Mouse (Mus musculus): ENCODE results near the gene Ppp1r27. TPM values are rescaled to one million over a fixed set of nuclear protein-coding genes. Genes with fewer than 3 reads are reported as not detected.

Ppp1r27 gene
- polyA plus RNA-seq, 1 experiment from 2014 or later = not detected

DNA sequence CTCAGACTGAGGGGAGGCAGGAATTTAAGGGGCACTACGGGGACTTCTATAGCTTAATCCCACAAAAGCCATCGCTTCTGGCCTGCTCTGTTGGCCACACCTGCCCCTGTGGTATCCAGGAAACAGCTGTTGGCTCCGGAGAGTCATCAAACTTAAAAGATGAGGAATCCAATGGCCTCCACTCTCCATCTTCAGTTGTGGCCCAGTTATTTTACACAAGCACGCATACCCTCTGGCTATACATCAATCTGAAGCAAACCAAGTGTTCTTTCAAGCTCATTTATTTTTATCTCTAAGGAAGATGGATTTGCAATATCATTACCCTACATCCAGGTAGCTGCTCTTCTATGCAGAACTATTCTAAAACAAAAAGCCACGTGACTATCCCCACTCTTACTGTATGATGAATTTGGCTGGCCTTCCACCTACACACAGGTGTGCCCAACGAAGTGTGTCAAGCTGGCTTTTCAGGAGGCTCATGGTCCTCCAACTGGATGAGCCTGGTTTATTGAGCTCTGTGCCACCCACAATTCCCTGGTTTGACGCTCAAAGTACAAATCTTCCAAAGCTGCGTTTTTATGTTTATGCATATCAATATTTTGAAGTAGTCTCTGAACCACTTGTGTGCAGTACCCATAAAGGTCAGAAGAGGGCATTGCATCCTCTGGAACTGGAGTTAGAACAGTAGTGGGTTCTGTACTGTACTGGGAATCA lies 31.5 kb upstream of the Ppp1r27 start:
- DNase-seq (peak; percentile 50), ATAC-seq (ENCODE audit: low FRiP score, low TSS enrichment) (no peak)
- WGBS = 67% methylated on average over 8 of the region's 8 CpGs
- Histone ChIP-seq H3K4me1 (ENCODE audit: control insufficient read depth, insufficient read depth, low read length) (peaks cover 21% of the 10 kb centered on the region), H3K4me3 (replicated peaks; ENCODE audit: low read depth, low read length) (peak overlapping the region; percentile 79), H3K27me3 (ENCODE audit: control insufficient read depth, insufficient read depth, low read length) (no peaks in the 10 kb centered on the region), H3K9me3 (ENCODE audit: control insufficient read depth, low read length) (no peaks in the 10 kb centered on the region), H3K9ac (replicated peaks; ENCODE audit: low read length) (peak overlapping the region; percentile 94), H3K36me3 (ENCODE audit: control insufficient read depth, insufficient read depth, low read length) (peaks cover 53% of the 10 kb centered on the region), H3K4me2 (ENCODE audit: low read length) (peak overlapping the region; percentile 91), H3K27ac (replicated peaks; ENCODE audit: low read depth, low read length) (peak overlapping the region; percentile 97)

DNA sequence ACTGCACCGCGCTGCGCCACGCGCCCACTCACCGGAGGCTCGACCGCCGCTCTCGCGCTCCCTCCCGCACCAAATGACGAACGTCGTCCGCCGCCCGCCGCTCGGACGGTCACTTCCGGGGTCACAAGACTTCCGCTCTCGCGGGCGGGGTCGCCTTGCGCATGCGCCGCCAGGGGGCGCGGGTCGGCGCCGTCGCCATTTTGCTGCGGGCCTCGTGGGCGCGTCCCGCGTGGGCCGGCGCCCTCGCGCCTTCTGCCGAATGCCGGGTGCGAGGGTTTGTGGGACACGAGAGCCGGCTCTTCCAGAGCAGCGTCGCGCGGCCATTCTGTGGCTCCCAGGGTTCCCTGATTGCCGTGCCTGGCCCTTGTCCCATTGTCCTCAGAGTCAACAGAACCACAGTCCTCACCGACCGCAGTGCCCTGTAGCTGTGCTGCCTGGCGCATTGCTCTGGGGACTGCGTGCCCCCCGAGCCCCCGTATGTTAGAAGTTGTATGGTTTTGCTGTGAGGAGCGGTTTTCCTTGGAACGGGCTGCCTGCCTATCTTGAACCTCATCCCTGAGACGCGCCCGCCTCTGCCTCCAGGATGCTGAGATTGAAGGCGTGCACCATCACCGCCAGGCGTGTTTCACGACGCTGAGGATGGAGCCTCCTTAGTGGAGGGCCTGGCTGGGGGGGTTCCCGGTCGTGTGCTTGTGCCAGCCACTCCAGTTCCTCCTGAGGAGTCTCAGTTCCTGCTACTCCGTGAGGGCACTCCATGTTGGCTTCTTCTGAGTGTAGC lies 30.7 kb upstream of the Ppp1r27 start, which contains the start of gene Arhgdia:
Gene Arhgdia, minus strand, starts transcription at position 135 of the 778 bp plus-strand sequence.
- Histone ChIP-seq H3K4me1 (ENCODE audit: control insufficient read depth, insufficient read depth, low read length) (peaks cover 21% of the 10 kb centered on the region), H3K36me3 (ENCODE audit: control insufficient read depth, insufficient read depth, low read length) (peaks cover 45% of the 10 kb centered on the region), H3K4me3 (replicated peaks; ENCODE audit: low read depth, low read length) (peak within 1 kb of the TSS; percentile 79), H3K9ac (replicated peaks; ENCODE audit: low read length) (peak within 1 kb of the TSS; percentile 94), H3K4me2 (ENCODE audit: low read length) (peak within 1 kb of the TSS; percentile 91), H3K27me3 (ENCODE audit: control insufficient read depth, insufficient read depth, low read length) (no peaks in the 10 kb centered on the region), H3K27ac (replicated peaks; ENCODE audit: low read depth, low read length) (peak within 1 kb of the TSS; percentile 97), H3K9me3 (ENCODE audit: control insufficient read depth, low read length) (no peaks in the 10 kb centered on the region)
- peak; percentile 96 for DNase-seq
- peak; percentile 80 for ATAC-seq (ENCODE audit: low FRiP score, low TSS enrichment)
- 5% methylated on average over 58 of the region's 75 CpGs for WGBS

GRCm38 (mm10) chr11:120580871-120581331 lies 30.0 kb upstream of the Ppp1r27 start:
- no peaks in the 10 kb centered on the region for H3K27me3 ChIP-seq (ENCODE audit: control insufficient read depth, insufficient read depth, low read length)
- H3K36me3 ChIP-seq (ENCODE audit: control insufficient read depth, insufficient read depth, low read length) = peaks cover 38% of the 10 kb centered on the region
- H3K4me3 ChIP-seq (replicated peaks; ENCODE audit: low read depth, low read length) = peak overlapping the region; percentile 79
- peak overlapping the region; percentile 91 for H3K4me2 ChIP-seq (ENCODE audit: low read length)
- ATAC-seq (ENCODE audit: low FRiP score, low TSS enrichment) (peak; percentile 24; the same call in 1 of the 2 replicates), DNase-seq (peak; percentile 70)
- peak overlapping the region; percentile 97 for H3K27ac ChIP-seq (replicated peaks; ENCODE audit: low read depth, low read length)
- WGBS = under 1% methylated on average over 41 of the region's 44 CpGs
- H3K9me3 ChIP-seq (ENCODE audit: control insufficient read depth, low read length) = no peaks in the 10 kb centered on the region
- peaks cover 21% of the 10 kb centered on the region for H3K4me1 ChIP-seq (ENCODE audit: control insufficient read depth, insufficient read depth, low read length)
- peak overlapping the region; percentile 94 for H3K9ac ChIP-seq (replicated peaks; ENCODE audit: low read length)

DNA sequence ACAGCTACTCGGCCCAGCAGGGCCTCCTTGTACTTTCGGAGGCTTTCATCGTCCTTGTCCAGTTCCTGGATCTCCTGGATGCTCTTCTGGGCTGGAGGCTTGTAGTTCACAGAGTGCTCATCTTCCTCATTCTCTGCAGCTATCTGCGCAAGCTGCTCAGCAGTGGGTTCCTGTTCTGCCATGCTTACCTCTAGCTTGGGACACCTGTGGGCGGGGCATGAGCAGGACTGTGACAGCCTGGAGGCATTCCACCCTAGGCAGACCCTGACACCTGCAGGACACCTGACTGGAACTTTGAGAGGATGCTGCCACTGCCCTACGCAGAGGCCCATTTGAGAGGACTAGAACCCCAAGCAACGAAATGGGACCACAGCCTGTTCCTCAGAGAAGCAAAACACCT lies 29.3 kb upstream of the Ppp1r27 start:
- peaks cover 30% of the 10 kb centered on the region for H3K36me3 ChIP-seq (ENCODE audit: control insufficient read depth, insufficient read depth, low read length)
- DNase-seq (no peak), ATAC-seq (ENCODE audit: low FRiP score, low TSS enrichment) (no peak)
- WGBS = 67% methylated on average over 7 of the region's 7 CpGs
- peak overlapping the region; percentile 91 for H3K4me2 ChIP-seq (ENCODE audit: low read length)
- peaks cover 21% of the 10 kb centered on the region for H3K4me1 ChIP-seq (ENCODE audit: control insufficient read depth, insufficient read depth, low read length)
- H3K9me3 ChIP-seq (ENCODE audit: control insufficient read depth, low read length) = no peaks in the 10 kb centered on the region
- H3K27me3 ChIP-seq (ENCODE audit: control insufficient read depth, insufficient read depth, low read length) = no peaks in the 10 kb centered on the region
- H3K4me3 ChIP-seq (replicated peaks; ENCODE audit: low read depth, low read length) = peak overlapping the region; percentile 79
- H3K27ac ChIP-seq (replicated peaks; ENCODE audit: low read depth, low read length) = peak overlapping the region; percentile 97
- peak overlapping the region; percentile 94 for H3K9ac ChIP-seq (replicated peaks; ENCODE audit: low read length)

DNA sequence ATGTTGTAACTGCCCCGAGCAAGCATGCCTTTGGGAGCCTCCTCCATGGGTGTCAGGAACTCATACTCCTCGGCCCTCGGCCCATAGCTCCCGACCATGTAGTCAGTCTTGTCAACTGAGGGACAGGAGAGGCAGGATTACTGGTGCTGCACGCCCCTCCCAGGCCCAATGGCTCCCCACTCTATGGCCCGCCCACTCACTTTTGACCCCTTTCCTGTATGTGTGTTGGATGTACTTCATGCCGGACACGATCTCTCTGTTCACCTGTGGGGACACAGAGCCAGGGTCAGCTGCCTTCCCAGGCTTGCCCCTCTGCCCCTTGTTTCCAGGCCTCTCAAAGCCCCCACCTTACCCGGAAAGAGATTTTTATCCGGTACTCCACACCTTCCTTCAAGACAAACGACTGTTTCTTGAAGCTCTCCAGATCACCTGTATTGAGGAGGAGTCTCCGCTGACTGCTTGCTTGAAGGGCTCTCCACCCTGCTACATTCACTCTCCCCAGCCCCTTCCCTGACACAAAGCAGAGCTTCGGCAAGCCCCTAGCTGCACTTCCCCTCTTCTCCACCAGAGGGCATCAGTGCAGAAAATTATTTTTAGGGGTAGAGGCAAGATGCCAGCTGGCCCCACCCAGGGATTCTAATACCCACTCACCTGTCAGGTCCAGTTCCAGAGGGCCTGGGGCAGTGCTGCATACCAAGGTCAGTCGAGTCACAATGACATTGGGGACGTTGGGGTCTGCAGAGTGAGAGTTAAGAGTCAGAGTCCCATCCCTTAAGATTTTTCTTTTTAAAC lies 28.6 kb upstream of the Ppp1r27 start:
- Histone ChIP-seq H3K9me3 (ENCODE audit: control insufficient read depth, low read length) (no peaks in the 10 kb centered on the region), H3K4me1 (ENCODE audit: control insufficient read depth, insufficient read depth, low read length) (peaks cover 21% of the 10 kb centered on the region), H3K4me3 (replicated peaks; ENCODE audit: low read depth, low read length) (peak overlapping the region; percentile 79), H3K36me3 (ENCODE audit: control insufficient read depth, insufficient read depth, low read length) (peaks cover 27% of the 10 kb centered on the region), H3K4me2 (ENCODE audit: low read length) (peak overlapping the region; percentile 91), H3K9ac (replicated peaks; ENCODE audit: low read length) (peak overlapping the region; percentile 94), H3K27me3 (ENCODE audit: control insufficient read depth, insufficient read depth, low read length) (no peaks in the 10 kb centered on the region), H3K27ac (replicated peaks; ENCODE audit: low read depth, low read length) (peak overlapping the region; percentile 97; the same call in 1 of the 2 replicates)
- WGBS = 65% methylated on average over 15 of the region's 15 CpGs
- peak; percentile 87 for DNase-seq
- ATAC-seq (ENCODE audit: low FRiP score, low TSS enrichment) = no peak

GRCm38 (mm10) chr11:120578694-120579243 lies 27.8 kb upstream of the Ppp1r27 start:
- H3K36me3 ChIP-seq (ENCODE audit: control insufficient read depth, insufficient read depth, low read length) = peaks cover 27% of the 10 kb centered on the region
- no peak overlapping the region for H3K27ac ChIP-seq (replicated peaks; ENCODE audit: low read depth, low read length)
- H3K27me3 ChIP-seq (ENCODE audit: control insufficient read depth, insufficient read depth, low read length) = no peaks in the 10 kb centered on the region
- DNase-seq (no peak), ATAC-seq (ENCODE audit: low FRiP score, low TSS enrichment) (no peak)
- H3K9me3 ChIP-seq (ENCODE audit: control insufficient read depth, low read length) = no peaks in the 10 kb centered on the region
- no peak overlapping the region for H3K4me2 ChIP-seq (ENCODE audit: low read length)
- no peak overlapping the region for H3K9ac ChIP-seq (replicated peaks; ENCODE audit: low read length)
- H3K4me1 ChIP-seq (ENCODE audit: control insufficient read depth, insufficient read depth, low read length) = peaks cover 21% of the 10 kb centered on the region
- no peak overlapping the region for H3K4me3 ChIP-seq (replicated peaks; ENCODE audit: low read depth, low read length)
- WGBS = 90% methylated on average over 11 of the region's 11 CpGs

DNA sequence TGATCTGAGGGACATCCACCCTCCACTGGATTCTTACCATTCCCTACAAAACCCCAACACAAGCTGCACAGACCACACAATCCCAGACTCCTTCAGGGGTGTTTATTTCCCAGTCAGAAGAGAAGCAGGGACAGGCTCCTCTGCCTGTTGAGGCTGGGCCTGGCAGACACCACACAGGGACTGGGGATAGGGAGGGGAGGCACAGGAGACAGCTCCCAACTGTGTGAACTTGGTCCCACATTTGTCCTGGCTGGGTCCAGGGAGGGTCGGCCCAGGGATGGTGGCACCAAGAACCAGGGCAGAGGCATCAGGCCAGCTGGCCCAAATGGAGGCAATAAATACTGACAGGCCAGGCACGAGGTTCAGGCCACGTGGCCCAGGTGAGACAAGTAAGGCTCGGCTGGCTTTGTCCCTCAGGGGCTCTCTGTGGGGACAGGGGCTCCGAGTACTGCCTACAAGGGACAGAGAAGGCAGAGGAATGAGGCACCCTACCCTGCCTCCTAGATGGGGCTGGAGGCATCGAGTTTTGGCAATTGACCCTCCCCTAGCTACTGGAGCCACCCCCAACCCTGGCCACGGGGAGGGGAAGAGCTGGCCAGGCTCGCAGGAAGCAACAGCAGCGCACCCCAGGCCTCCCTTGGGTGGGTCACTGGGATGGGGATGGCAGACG lies 27.2 kb upstream of the Ppp1r27 start:
- no peak for DNase-seq
- Histone ChIP-seq H3K9me3 (ENCODE audit: control insufficient read depth, low read length) (no peaks in the 10 kb centered on the region), H3K9ac (replicated peaks; ENCODE audit: low read length) (no peak overlapping the region), H3K27ac (replicated peaks; ENCODE audit: low read depth, low read length) (no peak overlapping the region), H3K4me2 (ENCODE audit: low read length) (no peak overlapping the region), H3K27me3 (ENCODE audit: control insufficient read depth, insufficient read depth, low read length) (no peaks in the 10 kb centered on the region), H3K4me3 (replicated peaks; ENCODE audit: low read depth, low read length) (no peak overlapping the region), H3K36me3 (ENCODE audit: control insufficient read depth, insufficient read depth, low read length) (peaks cover 27% of the 10 kb centered on the region), H3K4me1 (ENCODE audit: control insufficient read depth, insufficient read depth, low read length) (peaks cover 21% of the 10 kb centered on the region)
- ATAC-seq (ENCODE audit: low FRiP score, low TSS enrichment) = no peak
- 88% methylated on average over 10 of the region's 10 CpGs for WGBS
